Mouse (Mus musculus): ENCODE results near the gene Mmp24. TPM values are rescaled to one million over a fixed set of nuclear protein-coding genes. Genes with fewer than 3 reads are reported as not detected.

Mmp24 gene
- polyA plus RNA-seq, 1 experiment from 2014 or later: 0.07 TPM

GRCm38 (mm10) chr2:155773664-155774063 is 1.5 kb upstream of the Mmp24 start:
- H3K4me3 ChIP-seq (ENCODE audit: low read length): no peak overlapping the region
- no peaks in the 10 kb centered on the region for H3K9me3 ChIP-seq (ENCODE audit: low read length)
- ATAC-seq (ENCODE audit: low FRiP score, low TSS enrichment): no peak
- WGBS: 74% methylated on average over 4 of the region's 4 CpGs
- H3K27me3 ChIP-seq (ENCODE audit: insufficient read depth, low read length): peaks cover 45% of the 10 kb centered on the region
- H3K9ac ChIP-seq (replicated peaks; ENCODE audit: low read length): no peak overlapping the region
- H3K27ac ChIP-seq (ENCODE audit: low read length): no peak overlapping the region
- H3K4me2 ChIP-seq (replicated peaks; ENCODE audit: low read depth, low read length): no peak overlapping the region
- H3K4me1 ChIP-seq (ENCODE audit: insufficient read depth, low read length): peaks cover 3% of the 10 kb centered on the region
- H3K36me3 ChIP-seq (ENCODE audit: insufficient read depth, low read length): no peaks in the 10 kb centered on the region

DNA sequence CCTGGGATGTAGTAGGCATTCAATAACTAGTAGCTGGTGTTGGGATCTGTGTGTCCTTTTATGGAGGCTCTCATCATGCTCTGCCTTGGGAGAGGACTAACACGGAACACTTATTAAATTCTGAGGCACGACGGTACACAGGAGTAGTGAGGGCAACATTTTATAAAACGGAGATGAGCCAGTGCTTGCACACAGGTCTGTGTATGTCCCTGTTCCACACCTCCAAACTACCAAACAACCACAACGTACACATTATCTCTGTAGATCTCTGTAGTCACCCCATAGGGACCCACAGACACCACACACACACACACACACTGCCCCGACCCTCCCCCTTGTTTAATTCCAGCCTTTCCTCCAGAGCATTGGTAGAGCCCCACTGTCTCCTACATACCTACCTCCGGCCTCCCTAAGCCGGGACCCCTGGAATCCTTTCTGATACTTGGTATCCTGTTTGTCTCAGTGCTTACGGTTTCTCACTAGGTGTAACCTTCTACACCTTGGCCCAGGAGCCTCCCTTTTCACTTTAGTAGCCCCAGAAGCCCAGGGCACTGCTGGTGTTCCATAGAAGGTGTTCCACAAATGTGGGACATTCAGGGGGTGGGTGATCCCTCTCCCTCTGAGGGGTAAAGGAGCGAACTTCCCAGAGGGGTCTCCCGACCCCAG is 748 bp upstream of the Mmp24 start:
- WGBS: 54% methylated on average over 11 of the region's 11 CpGs
- no peak overlapping the region for H3K4me2 ChIP-seq (replicated peaks; ENCODE audit: low read depth, low read length)
- H3K27ac ChIP-seq (ENCODE audit: low read length): no peak overlapping the region
- no peak; the same call in 1 of the 2 replicates for ATAC-seq (ENCODE audit: low FRiP score, low TSS enrichment)
- H3K4me3 ChIP-seq (ENCODE audit: low read length): peak overlapping the region; percentile 58; the same call in 1 of the 2 replicates
- H3K9me3 ChIP-seq (ENCODE audit: low read length): no peaks in the 10 kb centered on the region
- H3K9ac ChIP-seq (replicated peaks; ENCODE audit: low read length): no peak overlapping the region
- peaks cover 45% of the 10 kb centered on the region for H3K27me3 ChIP-seq (ENCODE audit: insufficient read depth, low read length)
- H3K4me1 ChIP-seq (ENCODE audit: insufficient read depth, low read length): peaks cover 3% of the 10 kb centered on the region
- H3K36me3 ChIP-seq (ENCODE audit: insufficient read depth, low read length): no peaks in the 10 kb centered on the region

DNA sequence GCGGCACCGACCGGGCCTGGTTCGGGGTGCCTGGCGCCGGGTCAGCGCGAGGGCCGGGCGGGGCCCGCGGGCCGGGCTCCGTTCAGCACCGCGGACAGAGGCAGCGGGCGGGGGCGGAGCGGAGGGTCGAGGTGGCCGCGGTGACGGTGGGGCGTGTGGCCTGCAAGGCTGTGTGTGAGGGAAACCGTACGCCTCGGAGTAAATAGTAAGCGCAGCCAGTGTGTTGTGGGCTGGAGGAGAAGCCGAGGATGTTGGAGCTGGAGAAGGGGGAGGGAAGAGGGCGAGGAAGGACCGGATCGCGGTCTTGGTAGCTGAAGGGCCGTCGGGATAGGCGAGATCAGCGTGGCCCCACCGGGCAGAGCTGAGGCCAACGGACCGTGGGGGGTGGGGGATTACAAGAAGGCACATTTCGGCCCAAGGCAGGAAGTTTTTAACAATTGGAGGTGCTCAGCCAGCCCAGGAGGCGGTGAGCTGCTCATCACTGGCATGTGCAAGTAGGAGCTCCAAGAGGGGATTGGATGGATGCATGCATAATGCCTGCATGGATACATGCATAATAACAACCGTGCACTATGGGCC is 632 bp downstream of the Mmp24 start:
- H3K27me3 ChIP-seq (ENCODE audit: insufficient read depth, low read length): peaks cover 45% of the 10 kb centered on the region
- H3K4me2 ChIP-seq (replicated peaks; ENCODE audit: low read depth, low read length): peak overlapping the region; percentile 99
- peaks cover 3% of the 10 kb centered on the region for H3K4me1 ChIP-seq (ENCODE audit: insufficient read depth, low read length)
- peak overlapping the region; percentile 58 for H3K4me3 ChIP-seq (ENCODE audit: low read length)
- ATAC-seq (ENCODE audit: low FRiP score, low TSS enrichment): peak; percentile 85; the same call in 1 of the 2 replicates
- H3K27ac ChIP-seq (ENCODE audit: low read length): no peak overlapping the region
- WGBS: 1% methylated on average over 44 of the region's 44 CpGs
- no peaks in the 10 kb centered on the region for H3K36me3 ChIP-seq (ENCODE audit: insufficient read depth, low read length)
- no peak overlapping the region; the same call in 1 of the 2 replicates for H3K9ac ChIP-seq (replicated peaks; ENCODE audit: low read length)
- no peaks in the 10 kb centered on the region for H3K9me3 ChIP-seq (ENCODE audit: low read length)

GRCm38 (mm10) chr2:155776824-155777687 is 1.9 kb downstream of the Mmp24 start:
- Histone ChIP-seq H3K9me3 (ENCODE audit: low read length) (no peaks in the 10 kb centered on the region), H3K4me2 (replicated peaks; ENCODE audit: low read depth, low read length) (no peak overlapping the region), H3K27me3 (ENCODE audit: insufficient read depth, low read length) (peaks cover 45% of the 10 kb centered on the region), H3K4me1 (ENCODE audit: insufficient read depth, low read length) (peaks cover 3% of the 10 kb centered on the region), H3K9ac (replicated peaks; ENCODE audit: low read length) (no peak overlapping the region), H3K4me3 (ENCODE audit: low read length) (no peak overlapping the region), H3K36me3 (ENCODE audit: insufficient read depth, low read length) (no peaks in the 10 kb centered on the region), H3K27ac (ENCODE audit: low read length) (no peak overlapping the region)
- 62% methylated on average over 10 of the region's 10 CpGs for whole genome bisulfite sequencing
- no peak for ATAC-seq (ENCODE audit: low FRiP score, low TSS enrichment)

DNA sequence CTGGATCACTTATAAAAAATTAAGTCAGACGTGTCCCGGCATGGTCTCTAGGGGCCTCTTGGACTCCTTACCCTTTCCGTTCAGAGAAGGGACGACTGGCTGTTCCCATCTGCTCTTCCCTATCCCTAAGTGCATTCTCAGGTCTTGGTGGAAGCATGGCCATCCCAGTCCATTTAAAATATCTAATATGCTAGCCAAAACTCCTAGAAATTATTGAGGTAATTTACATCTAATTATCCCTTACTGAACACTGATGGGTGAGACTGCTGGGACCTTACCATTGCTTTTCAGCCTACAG is 2.5 kb downstream of the Mmp24 start:
- H3K9ac ChIP-seq (replicated peaks; ENCODE audit: low read length): no peak overlapping the region
- H3K4me3 ChIP-seq (ENCODE audit: low read length): no peak overlapping the region
- ATAC-seq (ENCODE audit: low FRiP score, low TSS enrichment): no peak
- WGBS: 74% methylated on average over 4 of the region's 4 CpGs
- H3K36me3 ChIP-seq (ENCODE audit: insufficient read depth, low read length): no peaks in the 10 kb centered on the region
- peaks cover 43% of the 10 kb centered on the region for H3K27me3 ChIP-seq (ENCODE audit: insufficient read depth, low read length)
- H3K4me2 ChIP-seq (replicated peaks; ENCODE audit: low read depth, low read length): no peak overlapping the region
- H3K4me1 ChIP-seq (ENCODE audit: insufficient read depth, low read length): peaks cover 3% of the 10 kb centered on the region
- no peaks in the 10 kb centered on the region for H3K9me3 ChIP-seq (ENCODE audit: low read length)
- H3K27ac ChIP-seq (ENCODE audit: low read length): no peak overlapping the region

GRCm38 (mm10) chr2:155778004-155778403 is 2.9 kb downstream of the Mmp24 start:
- no peak for ATAC-seq (ENCODE audit: low FRiP score, low TSS enrichment)
- Histone ChIP-seq H3K4me2 (replicated peaks; ENCODE audit: low read depth, low read length) (no peak overlapping the region), H3K36me3 (ENCODE audit: insufficient read depth, low read length) (no peaks in the 10 kb centered on the region), H3K9me3 (ENCODE audit: low read length) (no peaks in the 10 kb centered on the region), H3K27me3 (ENCODE audit: insufficient read depth, low read length) (peaks cover 39% of the 10 kb centered on the region), H3K27ac (ENCODE audit: low read length) (no peak overlapping the region), H3K4me1 (ENCODE audit: insufficient read depth, low read length) (peaks cover 3% of the 10 kb centered on the region), H3K9ac (replicated peaks; ENCODE audit: low read length) (no peak overlapping the region), H3K4me3 (ENCODE audit: low read length) (no peak overlapping the region)
- WGBS: 66% methylated on average over 6 of the region's 6 CpGs

GRCm38 (mm10) chr2:155779066-155779465 is 3.9 kb downstream of the Mmp24 start:
- Histone ChIP-seq H3K4me3 (ENCODE audit: low read length) (no peak overlapping the region), H3K4me1 (ENCODE audit: insufficient read depth, low read length) (peaks cover 3% of the 10 kb centered on the region), H3K36me3 (ENCODE audit: insufficient read depth, low read length) (no peaks in the 10 kb centered on the region), H3K9me3 (ENCODE audit: low read length) (no peaks in the 10 kb centered on the region), H3K9ac (replicated peaks; ENCODE audit: low read length) (no peak overlapping the region), H3K27me3 (ENCODE audit: insufficient read depth, low read length) (peaks cover 28% of the 10 kb centered on the region), H3K4me2 (replicated peaks; ENCODE audit: low read depth, low read length) (no peak overlapping the region), H3K27ac (ENCODE audit: low read length) (no peak overlapping the region)
- ATAC-seq (ENCODE audit: low FRiP score, low TSS enrichment): no peak
- 35% methylated on average over 6 of the region's 7 CpGs for WGBS

GRCm38 (mm10) chr2:155779506-155779905 is 4.4 kb downstream of the Mmp24 start:
- H3K9me3 ChIP-seq (ENCODE audit: low read length): no peaks in the 10 kb centered on the region
- peaks cover 24% of the 10 kb centered on the region for H3K27me3 ChIP-seq (ENCODE audit: insufficient read depth, low read length)
- H3K4me1 ChIP-seq (ENCODE audit: insufficient read depth, low read length): peaks cover 3% of the 10 kb centered on the region
- H3K4me2 ChIP-seq (replicated peaks; ENCODE audit: low read depth, low read length): no peak overlapping the region
- no peaks in the 10 kb centered on the region for H3K36me3 ChIP-seq (ENCODE audit: insufficient read depth, low read length)
- no peak overlapping the region for H3K27ac ChIP-seq (ENCODE audit: low read length)
- WGBS: 74% methylated on average over 3 of the region's 3 CpGs
- no peak overlapping the region for H3K4me3 ChIP-seq (ENCODE audit: low read length)
- no peak for ATAC-seq (ENCODE audit: low FRiP score, low TSS enrichment)
- H3K9ac ChIP-seq (replicated peaks; ENCODE audit: low read length): no peak overlapping the region

GRCm38 (mm10) chr2:155784534-155784933 is 9.4 kb downstream of the Mmp24 start:
- Histone ChIP-seq H3K9ac (replicated peaks; ENCODE audit: low read length) (no peak overlapping the region), H3K4me1 (ENCODE audit: insufficient read depth, low read length) (no peaks in the 10 kb centered on the region), H3K27me3 (ENCODE audit: insufficient read depth, low read length) (no peaks in the 10 kb centered on the region), H3K36me3 (ENCODE audit: insufficient read depth, low read length) (no peaks in the 10 kb centered on the region), H3K4me3 (ENCODE audit: low read length) (no peak overlapping the region), H3K4me2 (replicated peaks; ENCODE audit: low read depth, low read length) (no peak overlapping the region), H3K9me3 (ENCODE audit: low read length) (no peaks in the 10 kb centered on the region), H3K27ac (ENCODE audit: low read length) (no peak overlapping the region)
- WGBS: 79% methylated on average over 6 of the region's 6 CpGs
- ATAC-seq (ENCODE audit: low FRiP score, low TSS enrichment): no peak

DNA sequence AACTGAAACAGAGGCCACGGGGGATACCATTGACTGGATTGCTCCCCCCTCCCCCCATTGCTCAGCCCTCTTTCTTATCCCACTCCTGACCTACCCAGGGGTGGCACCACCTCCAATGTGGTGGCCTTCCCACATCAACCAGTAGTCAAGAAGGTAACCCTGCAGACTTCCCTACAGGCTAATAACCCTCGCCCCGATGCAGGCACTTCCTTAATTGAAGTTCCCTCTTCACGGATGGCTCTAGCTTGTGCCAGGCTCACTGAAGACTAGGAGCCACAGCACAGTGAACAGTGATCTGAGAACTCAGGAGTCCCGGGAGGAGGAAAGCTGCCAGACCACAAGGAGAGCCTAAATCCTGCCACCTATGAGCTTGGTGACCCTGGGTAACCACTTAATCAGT is 11.8 kb downstream of the Mmp24 start:
- H3K4me1 ChIP-seq (ENCODE audit: insufficient read depth, low read length): no peaks in the 10 kb centered on the region

More for the DNA sequence above, 11.8 kb downstream of the Mmp24 start:
- ATAC-seq (ENCODE audit: low FRiP score, low TSS enrichment): no peak
- H3K9ac ChIP-seq (replicated peaks; ENCODE audit: low read length): no peak overlapping the region
- no peaks in the 10 kb centered on the region for H3K9me3 ChIP-seq (ENCODE audit: low read length)
- H3K36me3 ChIP-seq (ENCODE audit: insufficient read depth, low read length): no peaks in the 10 kb centered on the region
- H3K4me3 ChIP-seq (ENCODE audit: low read length): no peak overlapping the region
- no peaks in the 10 kb centered on the region for H3K27me3 ChIP-seq (ENCODE audit: insufficient read depth, low read length)
- H3K27ac ChIP-seq (ENCODE audit: low read length): no peak overlapping the region
- WGBS: 77% methylated on average over 5 of the region's 5 CpGs
- no peak overlapping the region for H3K4me2 ChIP-seq (replicated peaks; ENCODE audit: low read depth, low read length)
